Mouse (Mus musculus): ENCODE results near the gene Pitpna. TPM values are rescaled to one million over a fixed set of nuclear protein-coding genes. Genes with fewer than 3 reads are reported as not detected.

The Pitpna gene
- polyA plus RNA-seq, 1 experiment: 102 TPM

GRCm38 (mm10) chr11:75652222-75652941 lies 64.5 kb downstream of the Pitpna start:
- Histone ChIP-seq H3K4me1 (ENCODE audit: control insufficient read depth, insufficient read depth, low read length) (peaks cover 13% of the 10 kb centered on the region), H3K27ac (ENCODE audit: control insufficient read depth, insufficient read depth, low read depth, low read length, poor library complexity) (peak overlapping the region; percentile 99), H3K4me3 (replicated peaks; ENCODE audit: control insufficient read depth, low read depth, low read length) (peak overlapping the region; percentile 98)
- 27% methylated on average over 20 of the region's 20 CpGs for WGBS
- no peak for TF ChIP-seq CTCF (IDR thresholded peaks at IDR 0.05; ENCODE audit: control insufficient read depth, insufficient read depth, low read length)
- no peak for TF ChIP-seq POLR2A (IDR thresholded peaks at IDR 0.05; ENCODE audit: borderline replicate concordance, control insufficient read depth, low read depth, low read length)

GRCm38 (mm10) chr11:75652942-75653684 lies 65.2 kb downstream of the Pitpna start:
- Histone ChIP-seq H3K27ac (ENCODE audit: control insufficient read depth, insufficient read depth, low read depth, low read length, poor library complexity) (peak overlapping the region; percentile 99), H3K4me3 (replicated peaks; ENCODE audit: control insufficient read depth, low read depth, low read length) (peak overlapping the region; percentile 48), H3K4me1 (ENCODE audit: control insufficient read depth, insufficient read depth, low read length) (peaks cover 13% of the 10 kb centered on the region)
- 26% methylated on average over 14 of the region's 14 CpGs for WGBS
- TF ChIP-seq CTCF (IDR thresholded peaks at IDR 0.05; ENCODE audit: control insufficient read depth, insufficient read depth, low read length): 0 out of 2 replicates have a peak, but pooled peaks have one; percentile 5
- no peak for TF ChIP-seq POLR2A (IDR thresholded peaks at IDR 0.05; ENCODE audit: borderline replicate concordance, control insufficient read depth, low read depth, low read length)

GRCm38 (mm10) chr11:75653781-75654470 lies 66.0 kb downstream of the Pitpna start:
- Histone ChIP-seq H3K27ac (ENCODE audit: control insufficient read depth, insufficient read depth, low read depth, low read length, poor library complexity) (peak overlapping the region; percentile 99), H3K4me3 (replicated peaks; ENCODE audit: control insufficient read depth, low read depth, low read length) (peak overlapping the region; percentile 48), H3K4me1 (ENCODE audit: control insufficient read depth, insufficient read depth, low read length) (peaks cover 14% of the 10 kb centered on the region)
- TF ChIP-seq CTCF (IDR thresholded peaks at IDR 0.05; ENCODE audit: control insufficient read depth, insufficient read depth, low read length): no peak
- TF ChIP-seq POLR2A (IDR thresholded peaks at IDR 0.05; ENCODE audit: borderline replicate concordance, control insufficient read depth, low read depth, low read length): peak; percentile 70; the same call in 1 of the 2 replicates
- whole genome bisulfite sequencing: 1% methylated on average over 45 of the region's 45 CpGs

GRCm38 (mm10) chr11:75654471-75655390 lies 66.8 kb downstream of the Pitpna start:
- TF ChIP-seq CTCF (IDR thresholded peaks at IDR 0.05; ENCODE audit: control insufficient read depth, insufficient read depth, low read length): no peak
- no peak; the same call in 1 of the 2 replicates for TF ChIP-seq POLR2A (IDR thresholded peaks at IDR 0.05; ENCODE audit: borderline replicate concordance, control insufficient read depth, low read depth, low read length)
- peak overlapping the region; percentile 47 for H3K4me3 ChIP-seq (replicated peaks; ENCODE audit: control insufficient read depth, low read depth, low read length)
- WGBS: 29% methylated on average over 25 of the region's 25 CpGs
- H3K4me1 ChIP-seq (ENCODE audit: control insufficient read depth, insufficient read depth, low read length): peaks cover 12% of the 10 kb centered on the region; the same call in 1 of the 2 replicates
- H3K27ac ChIP-seq (ENCODE audit: control insufficient read depth, insufficient read depth, low read depth, low read length, poor library complexity): peak overlapping the region; percentile 99

GRCm38 (mm10) chr11:75655621-75656545 lies 68.0 kb downstream of the Pitpna start:
- H3K27ac ChIP-seq (ENCODE audit: control insufficient read depth, insufficient read depth, low read depth, low read length, poor library complexity): peak overlapping the region; percentile 99
- H3K4me1 ChIP-seq (ENCODE audit: control insufficient read depth, insufficient read depth, low read length): peaks cover 7% of the 10 kb centered on the region; the same call in 1 of the 2 replicates

GRCm38 (mm10) chr11:75656621-75657590 lies 69.0 kb downstream of the Pitpna start:
- Histone ChIP-seq H3K4me1 (ENCODE audit: control insufficient read depth, insufficient read depth, low read length) (peaks cover 7% of the 10 kb centered on the region; the same call in 1 of the 2 replicates), H3K27ac (ENCODE audit: control insufficient read depth, insufficient read depth, low read depth, low read length, poor library complexity) (peak overlapping the region; percentile 99), H3K4me3 (replicated peaks; ENCODE audit: control insufficient read depth, low read depth, low read length) (peak overlapping the region; percentile 90)
- WGBS: 56% methylated on average over 20 of the region's 20 CpGs
- TF ChIP-seq CTCF (IDR thresholded peaks at IDR 0.05; ENCODE audit: control insufficient read depth, insufficient read depth, low read length) (no peak), POLR2A (IDR thresholded peaks at IDR 0.05; ENCODE audit: borderline replicate concordance, control insufficient read depth, low read depth, low read length) (no peak)

More at GRCm38 (mm10) chr11:75655621-75656545, 68.0 kb downstream of the Pitpna start:
- under 1% methylated on average over 78 of the region's 78 CpGs for WGBS
- TF ChIP-seq POLR2A (IDR thresholded peaks at IDR 0.05; ENCODE audit: borderline replicate concordance, control insufficient read depth, low read depth, low read length) (peak; percentile 59; the same call in 1 of the 2 replicates), CTCF (IDR thresholded peaks at IDR 0.05; ENCODE audit: control insufficient read depth, insufficient read depth, low read length) (no peak)
- peak overlapping the region; percentile 90 for H3K4me3 ChIP-seq (replicated peaks; ENCODE audit: control insufficient read depth, low read depth, low read length)

All from bone marrow, adult 2 months (tissue).